Mouse (Mus musculus): Measurements from ENCODE around the gene Chrna9. TPM values are rescaled to one million over a fixed set of nuclear protein-coding genes. Genes with fewer than 3 reads are reported as not detected.

Gene Chrna9
- total RNA-seq, 2 experiments from 2014 or later, result 1.9 to 8.2 TPM

GRCm38 (mm10) chr5:65918601-65919000 lies 16.1 kb upstream of the Chrna9 start:
- DNase-seq (ENCODE audit: low spot score), result no peak

- no peak for DNase-seq (ENCODE audit: low spot score)
Observed at GRCm38 (mm10) chr5:65919326-65919725, 15.4 kb upstream of the Chrna9 start.

GRCm38 (mm10) chr5:65919904-65920303 lies 14.8 kb upstream of the Chrna9 start:
- no peak for DNase-seq (ENCODE audit: low spot score)

- no peak for DNase-seq (ENCODE audit: low spot score)
Observed at GRCm38 (mm10) chr5:65920701-65921426, 13.9 kb upstream of the Chrna9 start.

- no peak for DNase-seq (ENCODE audit: low spot score)
Observed at GRCm38 (mm10) chr5:65921477-65922138, 13.1 kb upstream of the Chrna9 start.

GRCm38 (mm10) chr5:65926666-65927065 lies 8.1 kb upstream of the Chrna9 start:
- DNase-seq (ENCODE audit: low spot score), result no peak

GRCm38 (mm10) chr5:65929162-65929561 lies 5.6 kb upstream of the Chrna9 start:
- DNase-seq (ENCODE audit: low spot score), result no peak

- DNase-seq (ENCODE audit: low spot score), result no peak
Observed at GRCm38 (mm10) chr5:65930171-65930570, 4.5 kb upstream of the Chrna9 start.

- no peak for DNase-seq (ENCODE audit: low spot score)
Observed at GRCm38 (mm10) chr5:65933258-65933657, 1.5 kb upstream of the Chrna9 start.

- no peak for DNase-seq (ENCODE audit: low spot score)
Observed at GRCm38 (mm10) chr5:65933764-65934163, 957 bp upstream of the Chrna9 start.

GRCm38 (mm10) chr5:65937011-65937726 lies 2.4 kb downstream of the Chrna9 start:
- peak; percentile 57 for DNase-seq (ENCODE audit: low spot score)

- peak; percentile 84 for DNase-seq (ENCODE audit: low spot score)
Observed at GRCm38 (mm10) chr5:65937998-65938715, 3.4 kb downstream of the Chrna9 start.

GRCm38 (mm10) chr5:65941145-65941544 lies 6.4 kb downstream of the Chrna9 start:
- no peak for DNase-seq (ENCODE audit: low spot score)

GRCm38 (mm10) chr5:65949822-65950221 lies 15.1 kb downstream of the Chrna9 start:
- DNase-seq (ENCODE audit: low spot score), result no peak

- DNase-seq (ENCODE audit: low spot score), result no peak
Observed at GRCm38 (mm10) chr5:65950236-65950635, 15.5 kb downstream of the Chrna9 start.

- no peak for DNase-seq (ENCODE audit: low spot score)
Observed at GRCm38 (mm10) chr5:65950679-65951512, 16.2 kb downstream of the Chrna9 start.

- no peak for DNase-seq (ENCODE audit: low spot score)
Observed at GRCm38 (mm10) chr5:65951513-65951909, 16.8 kb downstream of the Chrna9 start.

- no peak for DNase-seq (ENCODE audit: low spot score)
Observed at GRCm38 (mm10) chr5:65954130-65955080, 19.7 kb downstream of the Chrna9 start.

GRCm38 (mm10) chr5:65955343-65956143 lies 20.8 kb downstream of the Chrna9 start:
- DNase-seq (ENCODE audit: low spot score), result peak; percentile 71

Measured in gastrocnemius, adult 18-20 months (tissue).